Mouse (Mus musculus) limb, embryonic 11.5 days (tissue): Measurements from ENCODE around the gene Dqx1. TPM values are rescaled to one million over a fixed set of nuclear protein-coding genes. Genes with fewer than 3 reads are reported as not detected.

Source experiments
- ATAC-seq: fragments of 200-750 bp; cut with Nextera tagmentation; 2 replicates; pipeline ENCODE4 v1.8.0; 2017; ENCODE audit warnings: low read depth; ENCODE audit not compliant: insufficient number of reproducible peaks, low FRiP score, low TSS enrichment
- DNase-seq: peaks from one replicate; pipeline ENCODE4 v3.0.0-alpha.2; 2015; ENCODE audit warnings: low spot score
- H3K27ac ChIP-seq: fragments of 300-500 bp; sonication (generic); replicated peaks from 2 replicates; pipeline ENCODE4 v1.5.1; 2014; ENCODE audit warnings: low read depth, mild to moderate bottlenecking, low read length
- H3K27me3 ChIP-seq: fragments of 300-500 bp; sonication (generic); 2 replicates; pipeline ENCODE4 v1.6.1; 2014; ENCODE audit warnings: mild to moderate bottlenecking, low read length, mixed read lengths; ENCODE audit not compliant: control insufficient read depth, insufficient read depth
- H3K36me3 ChIP-seq: fragments of 300-500 bp; sonication (generic); 2 replicates; pipeline ENCODE4 v1.6.1; 2014; ENCODE audit warnings: mild to moderate bottlenecking, low read length, moderate library complexity, mixed read lengths; ENCODE audit not compliant: control insufficient read depth, insufficient read depth
- H3K4me1 ChIP-seq: fragments of 300-500 bp; sonication (generic); 2 replicates; pipeline ENCODE4 v1.6.1; 2014; ENCODE audit warnings: low read length, mixed read lengths; ENCODE audit not compliant: control insufficient read depth, insufficient read depth
- H3K4me2 ChIP-seq: fragments of 300-500 bp; sonication (generic); 2 replicates; pipeline ENCODE4 v1.6.1; 2014; ENCODE audit warnings: low read depth, mild to moderate bottlenecking, moderate library complexity; ENCODE audit not compliant: severe bottlenecking
- H3K4me3 ChIP-seq: fragments of 300-500 bp; sonication (generic); 2 replicates; pipeline ENCODE4 v1.5.1; 2014; ENCODE audit warnings: low read depth, low read length
- H3K9ac ChIP-seq: fragments of 300-500 bp; sonication (generic); 2 replicates; pipeline ENCODE4 v1.6.1; 2014; ENCODE audit warnings: mild to moderate bottlenecking, low read length
- H3K9me3 ChIP-seq: fragments of 300-500 bp; sonication (generic); 2 replicates; pipeline ENCODE4 v1.6.1; 2016; ENCODE audit warnings: low read length; ENCODE audit not compliant: control insufficient read depth
- WGBS: fragments of 180-500 bp; shearing (Covaris S2); extraction: QIAGEN DNeasy Blood & Tissue Kit; methylation state at CpG from one replicate; pipeline ENCODE4 v1.1.7; 2014; 5-methylcytosine and 5-hydroxymethylcytosine counted together
- polyA plus RNA-seq: library from polyadenylated mRNA; unstranded; fragments of >200 nt; fragmentation: Nextera tagmentation; extraction: Ambion mirVana; gene quantifications from 2 replicates; pipeline ENCODE4 v1.2.1, GENCODE M21; 2014

The Dqx1 gene
- polyA plus RNA-seq, 1 experiment from 2014 or later, result 0.35 TPM

DNA sequence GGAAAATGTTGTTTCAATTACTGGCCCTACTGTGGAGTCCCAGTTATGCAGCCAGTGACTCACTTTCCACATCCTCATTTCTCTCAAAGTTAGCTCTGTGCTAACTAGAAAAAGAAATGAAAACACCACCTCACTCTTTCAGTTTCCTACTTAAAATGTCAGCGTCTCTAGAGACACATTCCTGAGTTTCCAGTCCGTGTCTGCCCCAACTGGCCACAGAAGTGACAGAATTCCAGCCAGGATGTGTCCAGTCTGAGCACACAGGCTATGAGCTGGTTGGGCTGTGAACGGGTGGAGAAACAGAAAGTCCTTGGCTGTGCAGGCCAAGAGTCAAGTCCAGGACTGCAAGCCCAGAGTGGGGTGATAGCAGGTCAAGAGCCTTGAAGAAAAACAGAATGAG is 40.5 kb upstream of the Dqx1 start:
- Histone ChIP-seq H3K36me3 (no peaks in the 10 kb centered on the region), H3K4me3 (no peak overlapping the region), H3K4me1 (no peaks in the 10 kb centered on the region), H3K4me2 (no peak overlapping the region), H3K9ac (no peak overlapping the region), H3K27ac (no peak overlapping the region), H3K9me3 (no peaks in the 10 kb centered on the region), H3K27me3 (no peaks in the 10 kb centered on the region)
- ATAC-seq, result no peak
- 73% methylated on average over 3 of the region's 3 CpGs for WGBS
- DNase-seq, result no peak

GRCm38 (mm10) chr6:83019044-83019443 is 38.6 kb upstream of the Dqx1 start:
- no peaks in the 10 kb centered on the region for H3K36me3 ChIP-seq
- 65% methylated on average over 3 of the region's 3 CpGs for WGBS

GRCm38 (mm10) chr6:83020121-83020520 is 37.5 kb upstream of the Dqx1 start:
- Histone ChIP-seq H3K36me3 (no peaks in the 10 kb centered on the region), H3K4me3 (no peak overlapping the region), H3K27me3 (no peaks in the 10 kb centered on the region), H3K9ac (no peak overlapping the region), H3K4me1 (no peaks in the 10 kb centered on the region), H3K9me3 (no peaks in the 10 kb centered on the region), H3K27ac (no peak overlapping the region), H3K4me2 (no peak overlapping the region)
- WGBS, result 93% methylated on average over 6 of the region's 6 CpGs
- ATAC-seq (no peak), DNase-seq (no peak)

More at GRCm38 (mm10) chr6:83019044-83019443, 38.6 kb upstream of the Dqx1 start:
- Histone ChIP-seq H3K9me3 (no peaks in the 10 kb centered on the region), H3K4me1 (no peaks in the 10 kb centered on the region), H3K4me3 (no peak overlapping the region), H3K27me3 (no peaks in the 10 kb centered on the region), H3K9ac (no peak overlapping the region), H3K4me2 (no peak overlapping the region), H3K27ac (no peak overlapping the region)
- DNase-seq (no peak), ATAC-seq (no peak)

DNA sequence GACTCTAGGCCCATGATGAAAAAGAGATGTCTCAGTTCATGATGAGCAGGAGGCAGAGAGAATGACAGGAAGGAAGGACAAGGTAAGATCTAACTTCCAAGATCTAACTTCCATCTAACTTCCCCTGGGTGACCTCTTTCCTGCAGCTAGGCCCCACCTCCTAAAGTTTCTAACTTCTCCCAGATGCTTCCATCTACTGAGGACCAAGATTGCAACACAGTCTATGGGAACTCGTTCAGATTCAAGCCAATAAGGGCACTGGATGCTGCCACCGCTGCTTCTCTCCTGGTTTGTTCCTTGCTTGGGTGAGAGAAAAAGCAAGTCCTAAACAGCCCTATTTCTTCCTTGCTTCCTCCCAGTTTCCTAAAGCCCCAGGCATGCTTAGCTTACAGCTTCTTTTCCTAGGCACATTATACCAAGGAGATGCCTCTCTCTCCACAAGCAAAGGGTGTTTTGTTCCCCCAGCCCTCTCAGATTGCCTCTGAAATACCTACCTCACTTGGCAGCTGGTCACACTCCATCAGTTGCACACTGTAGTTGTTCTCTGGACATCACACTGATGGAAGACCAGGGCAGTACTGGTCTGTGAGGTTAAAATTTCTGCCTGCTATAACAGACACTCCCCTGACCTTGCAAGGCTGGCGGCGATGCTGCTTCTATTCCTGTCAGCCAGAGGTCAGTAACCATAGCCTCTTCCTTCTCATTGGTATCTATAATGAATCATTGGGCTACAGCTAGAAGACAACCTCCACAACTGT is 36.6 kb upstream of the Dqx1 start:
- H3K4me1 ChIP-seq, result no peaks in the 10 kb centered on the region
- no peak overlapping the region for H3K9ac ChIP-seq
- no peak overlapping the region for H3K27ac ChIP-seq
- H3K27me3 ChIP-seq, result no peaks in the 10 kb centered on the region
- no peaks in the 10 kb centered on the region for H3K36me3 ChIP-seq
- H3K4me3 ChIP-seq, result no peak overlapping the region
- no peak overlapping the region for H3K4me2 ChIP-seq
- WGBS, result 81% methylated on average over 4 of the region's 4 CpGs
- no peaks in the 10 kb centered on the region for H3K9me3 ChIP-seq
- no peak for DNase-seq
- no peak for ATAC-seq

DNA sequence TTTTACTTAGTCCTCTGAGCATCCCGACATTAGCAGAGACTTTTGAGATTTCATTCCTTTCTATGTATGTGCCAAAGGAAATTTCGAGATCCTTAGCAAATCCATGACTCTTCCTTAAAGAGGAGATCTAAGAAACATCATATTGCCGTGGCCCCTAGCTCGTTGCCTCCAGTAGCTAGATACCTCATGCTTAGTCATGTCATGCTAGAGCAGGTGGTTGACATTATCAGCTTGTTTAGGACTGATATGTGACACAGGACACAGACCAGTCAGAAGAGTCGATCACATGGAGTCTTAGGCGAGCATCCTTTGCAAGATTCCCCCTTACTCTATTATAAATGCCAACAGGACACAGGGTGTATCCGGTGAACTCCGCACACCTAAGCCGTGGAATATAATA is 34.6 kb upstream of the Dqx1 start:
- no peak overlapping the region for H3K9ac ChIP-seq
- 81% methylated on average over 9 of the region's 9 CpGs for WGBS
- H3K27me3 ChIP-seq, result no peaks in the 10 kb centered on the region
- DNase-seq (no peak), ATAC-seq (no peak)
- no peak overlapping the region for H3K27ac ChIP-seq
- H3K36me3 ChIP-seq, result no peaks in the 10 kb centered on the region
- no peak overlapping the region for H3K4me3 ChIP-seq
- H3K9me3 ChIP-seq, result no peaks in the 10 kb centered on the region
- H3K4me2 ChIP-seq, result no peak overlapping the region
- H3K4me1 ChIP-seq, result no peaks in the 10 kb centered on the region

GRCm38 (mm10) chr6:83023786-83024185 is 33.9 kb upstream of the Dqx1 start:
- Histone ChIP-seq H3K4me1 (no peaks in the 10 kb centered on the region), H3K4me3 (no peak overlapping the region), H3K9ac (no peak overlapping the region), H3K27ac (no peak overlapping the region), H3K4me2 (no peak overlapping the region), H3K9me3 (no peaks in the 10 kb centered on the region), H3K27me3 (no peaks in the 10 kb centered on the region), H3K36me3 (no peaks in the 10 kb centered on the region)
- 96% methylated on average over 2 of the region's 2 CpGs for WGBS
- no peak for ATAC-seq
- no peak for DNase-seq

- no peak overlapping the region for H3K9ac ChIP-seq
- no peak overlapping the region for H3K4me3 ChIP-seq
- no peaks in the 10 kb centered on the region for H3K9me3 ChIP-seq
- H3K27ac ChIP-seq, result no peak overlapping the region
- ATAC-seq (no peak), DNase-seq (no peak)
- no peaks in the 10 kb centered on the region for H3K27me3 ChIP-seq
- 62% methylated on average over 4 of the region's 4 CpGs for WGBS
- H3K36me3 ChIP-seq, result no peaks in the 10 kb centered on the region
- no peaks in the 10 kb centered on the region for H3K4me1 ChIP-seq
- no peak overlapping the region for H3K4me2 ChIP-seq
Observed at GRCm38 (mm10) chr6:83024421-83024820, 33.2 kb upstream of the Dqx1 start.

- Histone ChIP-seq H3K4me1 (no peaks in the 10 kb centered on the region), H3K4me3 (no peak overlapping the region), H3K27ac (no peak overlapping the region), H3K27me3 (peaks cover 1% of the 10 kb centered on the region; the same call in 1 of the 2 replicates), H3K9me3 (no peaks in the 10 kb centered on the region), H3K36me3 (no peaks in the 10 kb centered on the region), H3K9ac (no peak overlapping the region), H3K4me2 (no peak overlapping the region)
- no peak for ATAC-seq
- DNase-seq, result no peak
- WGBS, result 100% methylated on average over 4 of the region's 4 CpGs
Observed at GRCm38 (mm10) chr6:83025221-83025620, 32.4 kb upstream of the Dqx1 start.

GRCm38 (mm10) chr6:83027293-83027692 is 30.4 kb upstream of the Dqx1 start:
- H3K9ac ChIP-seq, result 0 out of 2 replicates have a peak overlapping the region, but pooled peaks have one; percentile 27
- H3K36me3 ChIP-seq, result no peaks in the 10 kb centered on the region
- no peak overlapping the region for H3K4me3 ChIP-seq
- H3K27me3 ChIP-seq, result peaks cover 22% of the 10 kb centered on the region
- no peak overlapping the region for H3K4me2 ChIP-seq
- ATAC-seq (no peak), DNase-seq (no peak)
- H3K27ac ChIP-seq, result no peak overlapping the region
- no peaks in the 10 kb centered on the region for H3K9me3 ChIP-seq
- WGBS, result 77% methylated on average over 8 of the region's 8 CpGs
- H3K4me1 ChIP-seq, result peaks cover 4% of the 10 kb centered on the region
